Mouse (Mus musculus) adrenal gland (tissue): ENCODE results near the gene Gm2956.
"Not testable (repeated sequence)": the region's sequence is repeated elsewhere in the genome, so short reads cannot be mapped to it uniquely, and the experiment has no call there.

Experiments
- intact Hi-C: fragments of 180-260 bp; cut with DNase I; formaldehyde crosslinking; loops from one replicate; pipeline ENCODE4 v1.15.1; 2025
- long read RNA-seq, 2 experiments: library from polyadenylated mRNA; unstranded; transcript quantifications; one replicate each; pipeline ENCODE4 v2.0.0; 2020; ENCODE audit warnings: borderline replicate concordance in 1 of 2; ENCODE audit not compliant: insufficient replicate concordance in 1 of 2

Gm2956 gene
- long read RNA-seq, experiment 1: 0 reads
- long read RNA-seq, experiment 2: 0 reads

- intact Hi-C loops: not testable (repeated sequence)
These were observed at the start of gene Gm2956 for GRCm38 (mm10) chr14:3332087-3332677. Gm2956 (plus strand) TSS chr14:3332627.

DNA sequence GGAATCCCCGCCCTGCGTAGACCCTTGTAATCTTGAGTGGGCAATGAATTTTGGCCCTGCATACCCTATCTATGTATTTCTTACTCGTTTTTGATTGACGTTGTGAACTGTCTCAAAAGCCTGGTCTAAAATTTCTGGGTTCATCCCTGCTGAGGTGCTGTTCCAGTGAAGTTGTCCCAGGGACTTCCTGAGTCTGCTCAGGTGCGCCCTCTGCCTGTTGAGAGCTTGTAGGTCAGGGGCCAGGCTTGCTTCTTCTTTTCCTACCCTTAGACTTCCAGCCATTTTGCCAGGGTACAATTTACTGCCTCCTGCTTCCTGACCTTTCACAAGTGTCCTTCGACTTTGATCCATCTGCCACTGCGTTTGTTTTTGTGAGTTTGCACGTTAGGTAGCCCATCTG, 979 bp downstream of the Gm2956 start:
- intact Hi-C loops: not testable (repeated sequence)

DNA sequence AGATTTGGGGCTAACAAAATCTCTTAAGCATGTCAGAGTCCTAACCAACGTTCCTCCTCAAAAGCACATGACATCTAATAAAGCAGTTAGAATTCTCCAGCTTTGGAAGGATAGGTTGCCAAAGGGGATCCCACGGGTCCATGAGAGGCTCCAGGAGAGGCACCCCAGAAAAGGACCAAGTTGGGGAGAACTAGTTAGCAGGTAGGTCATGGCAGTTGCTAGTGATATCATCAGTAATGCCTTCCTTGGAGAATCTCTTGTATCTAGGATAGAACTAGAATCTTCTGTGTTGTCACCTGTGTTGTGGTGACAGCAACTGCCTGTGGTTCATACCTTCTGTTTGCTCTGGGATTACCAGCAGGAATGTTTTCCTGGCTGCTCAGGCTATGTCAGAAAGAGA, 62.4 kb downstream of the Gm2956 start, which contains the start of gene Gm10413:
Gm10413 (plus strand) TSS at position 301 of the 400 bp plus-strand sequence.
- intact Hi-C loops: not testable (repeated sequence)
